Mouse (Mus musculus) embryo, embryonic 9.5 days (tissue): Measurements from ENCODE around the gene Limch1.

Source experiments
- DNase-seq: peaks from one replicate; pipeline ENCODE4 v3.0.0-alpha.2; 2017; ENCODE audit errors: extremely low spot score

Limch1 gene

DNA sequence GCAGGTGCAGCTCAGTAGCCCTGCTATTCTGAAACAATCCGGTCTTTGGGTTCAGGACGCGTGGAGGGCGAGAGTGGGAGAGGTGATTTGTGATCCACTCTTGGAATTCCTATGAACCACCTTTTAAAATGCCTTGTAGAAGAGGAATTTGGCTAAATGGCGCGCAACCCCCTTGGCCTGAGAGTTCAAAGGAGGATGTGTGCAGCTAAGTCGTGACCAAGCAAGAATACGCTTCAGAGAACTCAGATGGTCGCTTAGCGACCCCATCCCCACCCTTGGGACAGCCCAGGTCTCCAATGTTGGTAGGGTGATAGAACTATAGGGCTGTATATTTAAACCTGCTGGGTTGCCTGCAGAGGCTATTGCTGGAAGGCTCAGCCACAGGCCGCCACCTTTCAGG, 1.1 kb downstream of the Limch1 start:
- DNase-seq = peak; percentile 15

DNA sequence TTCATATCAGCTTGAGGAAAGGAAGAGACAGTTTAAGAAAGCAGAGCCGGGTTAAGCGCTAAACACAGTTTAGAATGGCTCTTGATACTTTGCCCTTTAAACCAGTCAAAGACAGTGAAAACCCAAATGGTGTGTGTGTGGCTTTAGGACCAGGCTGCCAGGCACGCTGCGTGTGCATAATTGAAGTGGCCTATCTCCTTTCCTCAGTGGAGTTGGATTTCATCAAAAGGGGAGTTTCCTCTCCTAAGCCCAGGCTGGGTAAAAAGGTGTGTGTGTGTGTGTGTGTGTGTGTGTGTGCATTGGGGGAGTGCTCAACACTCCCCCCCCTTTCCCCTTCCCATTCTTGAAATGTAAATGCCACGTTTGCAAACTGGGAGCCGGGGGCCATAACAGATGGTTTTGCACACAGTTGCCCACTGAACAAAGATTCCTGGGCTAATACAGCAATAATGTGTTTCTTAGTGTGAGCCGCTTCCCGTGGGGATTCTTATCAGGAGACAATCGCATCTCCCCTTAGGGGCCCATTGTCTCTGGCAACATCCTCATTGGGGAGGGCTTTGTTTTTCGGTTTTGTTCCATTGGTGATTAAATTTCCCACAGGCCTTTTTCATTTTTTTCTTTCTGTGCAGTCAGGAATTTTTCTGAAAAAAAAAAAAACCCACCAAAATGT, 2.3 kb downstream of the Limch1 start:
- DNase-seq = peak; percentile 35

DNA sequence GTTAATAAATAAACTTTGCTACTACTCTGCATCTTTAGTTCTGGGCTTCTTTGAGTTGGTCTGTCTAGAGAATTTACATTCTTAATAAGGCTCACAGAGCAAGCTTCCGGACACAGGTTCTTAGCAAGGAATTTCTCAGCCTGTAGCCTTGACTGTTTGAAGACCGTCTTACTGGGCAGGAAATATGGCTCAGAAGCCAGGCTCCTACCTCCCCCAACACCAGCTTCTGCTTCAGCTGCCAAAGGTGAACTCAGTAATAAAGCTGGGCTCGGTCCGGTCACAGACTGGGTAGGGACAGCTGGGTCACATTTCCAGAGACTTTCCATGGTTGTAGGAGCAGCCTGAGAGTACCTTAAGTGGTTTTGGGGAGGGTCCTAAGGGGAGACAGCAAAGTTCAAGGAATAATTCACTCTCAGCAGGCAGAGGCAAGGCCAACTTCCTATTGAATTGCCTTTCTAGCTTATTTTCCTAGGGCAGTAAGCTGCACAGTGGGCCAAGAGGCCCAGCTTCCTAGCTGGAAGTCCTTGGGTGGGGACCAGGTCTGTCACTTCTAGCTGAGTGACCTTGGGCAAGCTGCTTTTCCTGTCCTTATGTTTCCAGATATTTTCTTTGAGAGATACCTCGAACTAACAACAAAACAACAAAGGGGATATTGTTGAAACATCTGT, 3.0 kb downstream of the Limch1 start:
- DNase-seq = peak; percentile 28

DNA sequence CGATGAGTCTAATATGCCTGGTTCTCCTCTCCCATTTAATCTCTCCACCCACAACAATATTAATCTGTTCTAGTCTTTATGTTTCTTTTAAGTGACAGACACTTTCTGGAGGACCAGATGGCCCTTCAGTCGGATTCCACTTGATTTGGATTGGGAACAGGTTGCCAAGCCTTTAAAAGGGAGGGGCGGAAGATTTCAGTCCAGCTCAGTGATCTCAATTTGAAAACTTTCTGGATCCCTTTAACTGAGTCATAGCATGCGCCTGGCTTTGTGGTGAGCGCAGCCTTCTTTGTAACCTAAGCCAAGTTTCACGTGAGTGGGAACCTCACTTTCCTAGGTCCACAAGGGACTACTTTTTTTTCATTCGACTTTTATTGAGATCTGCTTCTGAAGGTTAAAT, 5.0 kb downstream of the Limch1 start:
- DNase-seq = no peak

DNA sequence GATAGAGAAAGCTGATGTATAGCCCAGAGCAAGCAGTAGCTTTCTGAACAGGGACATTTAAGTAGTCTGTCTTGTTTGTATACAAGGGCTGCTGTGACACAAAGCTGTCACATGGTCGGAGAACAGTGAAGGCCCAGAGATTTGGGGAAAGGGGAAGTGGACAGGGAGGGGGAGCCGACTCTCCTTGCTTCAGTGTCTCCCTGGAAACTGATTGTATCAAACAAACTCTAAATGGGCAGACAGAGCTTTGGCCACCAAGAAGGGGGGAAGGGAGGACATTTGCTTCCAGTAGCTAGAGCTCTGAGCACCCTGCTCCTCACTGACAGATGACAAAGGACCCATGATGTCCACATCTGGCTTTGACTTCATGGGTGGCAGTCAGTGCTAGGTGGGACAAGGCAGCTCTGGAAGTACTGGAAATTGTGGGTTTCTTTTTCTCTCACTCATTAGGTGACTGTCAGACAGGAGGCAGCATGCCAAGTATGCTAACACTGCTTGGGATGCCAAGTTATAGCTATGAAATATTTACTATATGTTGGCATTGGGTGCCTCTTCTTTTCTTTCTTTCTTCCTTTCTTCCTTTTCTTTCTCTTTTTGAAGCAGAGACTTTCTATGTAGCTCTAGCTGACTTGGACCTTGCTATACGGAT, 5.8 kb downstream of the Limch1 start:
- no peak for DNase-seq

DNA sequence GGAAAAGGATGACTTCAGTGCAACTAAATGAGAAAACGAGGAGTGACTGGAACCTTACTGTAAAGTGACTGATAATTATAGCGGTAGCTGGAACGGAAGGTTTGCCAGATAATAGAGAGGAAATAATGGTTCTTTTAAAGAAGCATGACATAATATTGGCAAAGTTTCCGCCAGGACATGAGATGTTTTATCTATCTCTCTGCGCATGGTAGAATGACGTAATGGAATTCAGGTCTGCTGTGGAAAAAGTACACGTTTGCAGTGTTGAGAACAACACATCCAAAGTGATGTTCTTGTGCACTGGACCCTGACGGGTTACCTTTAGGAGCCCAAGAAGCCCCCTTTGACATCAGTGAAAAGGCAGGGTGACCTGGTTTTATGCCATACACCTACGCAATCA, 8.0 kb downstream of the Limch1 start:
- no peak for DNase-seq

DNA sequence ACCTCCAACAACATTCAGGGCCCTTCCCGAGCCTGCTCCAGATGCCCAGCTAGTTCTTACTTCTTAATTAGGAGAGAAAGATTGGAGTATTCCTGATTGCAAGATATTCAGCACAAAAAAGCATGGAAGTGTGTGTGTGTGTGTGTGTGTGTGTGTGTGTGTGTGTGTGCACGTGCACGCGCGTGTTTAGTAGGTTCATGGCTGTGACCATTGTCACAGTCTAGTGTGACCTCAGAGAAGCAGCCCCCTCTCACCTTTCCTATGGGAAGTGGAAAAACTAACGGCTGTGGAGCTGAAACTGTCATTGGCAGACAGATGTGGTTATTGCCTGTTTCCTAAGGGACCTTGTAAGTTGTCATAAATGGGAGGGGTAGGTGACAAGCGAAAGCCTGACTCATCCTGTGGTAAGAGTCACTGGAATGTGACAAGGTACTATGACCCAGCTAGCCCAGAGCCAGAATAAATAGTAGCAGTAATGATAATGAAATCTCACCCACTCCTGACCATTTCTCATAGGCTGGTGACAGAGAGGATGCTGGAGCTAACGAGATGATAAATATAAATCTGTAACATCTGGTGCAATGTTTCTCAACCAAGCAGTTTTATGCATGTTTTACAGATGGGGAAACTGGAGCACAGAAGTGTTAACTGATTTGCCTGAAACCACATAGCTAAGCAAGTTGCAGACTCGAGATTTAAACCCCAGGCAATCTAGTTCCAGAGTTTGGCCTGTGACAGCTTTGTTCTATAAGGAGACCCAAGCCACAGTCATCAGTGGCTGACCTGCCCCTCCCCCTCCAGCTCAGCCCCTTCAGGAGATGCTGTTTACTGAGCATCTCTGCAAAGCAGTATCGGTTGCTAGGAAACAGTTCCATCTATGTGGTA, 11.4 kb downstream of the Limch1 start:
- no peak for DNase-seq

DNA sequence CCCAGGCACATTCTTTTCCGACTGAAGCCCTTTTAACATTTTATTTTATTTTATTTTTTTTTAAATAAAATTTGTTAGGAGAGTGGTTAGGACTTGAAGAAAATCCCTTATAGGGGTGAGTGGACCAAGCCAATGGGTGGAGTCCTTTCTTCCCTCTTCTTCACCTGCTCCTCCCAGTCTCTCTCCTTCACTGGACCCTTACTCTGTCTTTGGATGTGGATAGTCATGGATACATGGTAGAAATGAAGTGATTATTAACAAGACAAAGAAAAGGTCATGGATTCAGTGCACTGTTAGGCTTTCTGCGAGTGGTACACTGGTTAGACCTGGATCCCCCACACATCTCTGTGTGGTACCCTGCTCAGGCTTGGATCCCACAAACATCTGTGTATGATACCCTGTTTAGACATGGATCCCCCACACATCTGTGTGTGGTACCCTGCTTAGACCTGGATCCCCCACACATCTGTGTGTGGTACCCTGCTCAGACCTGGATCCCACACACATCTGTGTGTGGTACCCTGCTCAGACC, 12.1 kb downstream of the Limch1 start:
- DNase-seq = no peak

DNA sequence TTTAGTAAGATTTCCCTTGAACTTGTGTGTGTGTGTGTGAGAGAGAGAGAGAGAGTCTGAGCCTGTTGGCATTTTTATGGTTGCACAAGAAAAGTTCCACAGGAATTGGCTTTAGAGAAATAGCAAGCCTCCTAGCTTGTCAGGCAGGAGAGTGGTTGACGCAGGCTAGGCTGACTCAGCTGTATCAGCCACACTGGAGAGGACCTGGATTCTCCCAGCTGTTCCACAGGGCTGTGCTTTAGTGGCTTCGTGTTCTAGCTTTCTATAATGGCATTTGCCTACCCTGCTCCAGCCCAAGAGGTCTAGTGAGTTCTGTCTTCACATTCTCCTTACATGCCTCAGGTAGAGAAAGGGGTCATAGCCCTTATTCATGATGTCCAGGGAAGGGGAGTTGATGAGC, 13.7 kb downstream of the Limch1 start:
- DNase-seq = no peak

DNA sequence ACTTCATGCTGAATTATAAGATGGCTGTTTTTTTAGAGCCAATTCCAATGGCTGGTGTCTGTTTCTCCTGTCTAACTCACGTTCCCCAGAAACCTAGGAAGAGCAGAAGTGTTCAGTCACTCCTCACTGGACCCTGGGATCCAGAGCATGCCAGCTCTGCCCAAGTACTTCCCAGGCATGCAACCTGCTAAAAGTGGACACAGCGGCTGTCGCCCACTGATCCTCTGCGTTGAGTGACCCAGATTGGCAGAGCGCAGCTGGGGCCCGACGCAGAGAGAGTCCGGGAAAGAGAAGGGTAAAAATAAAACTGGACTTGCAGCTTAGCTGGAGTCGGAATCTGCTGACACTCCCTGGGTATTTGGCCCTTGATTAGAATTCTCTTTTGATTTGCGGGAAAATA, 15.1 kb downstream of the Limch1 start:
- no peak for DNase-seq

DNA sequence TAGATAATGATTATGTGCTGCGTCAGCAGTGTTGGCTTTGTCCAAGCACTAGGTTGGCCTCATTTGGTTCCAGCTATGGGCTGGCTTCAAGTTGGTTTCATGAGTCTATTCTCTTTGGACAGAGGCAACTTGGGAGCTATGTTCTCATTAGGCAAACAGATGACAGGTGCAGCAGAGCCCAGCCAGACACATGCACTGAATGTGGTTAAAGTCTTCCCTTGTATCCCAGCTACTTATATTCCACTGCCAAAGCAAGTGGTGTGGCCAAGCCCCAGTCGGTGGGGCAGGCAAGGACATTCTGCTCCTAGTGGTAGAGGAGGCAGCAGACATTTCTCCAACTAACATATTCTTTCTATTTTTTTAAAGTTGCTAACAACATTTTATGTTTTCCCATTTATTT, 16.4 kb downstream of the Limch1 start:
- no peak for DNase-seq

DNA sequence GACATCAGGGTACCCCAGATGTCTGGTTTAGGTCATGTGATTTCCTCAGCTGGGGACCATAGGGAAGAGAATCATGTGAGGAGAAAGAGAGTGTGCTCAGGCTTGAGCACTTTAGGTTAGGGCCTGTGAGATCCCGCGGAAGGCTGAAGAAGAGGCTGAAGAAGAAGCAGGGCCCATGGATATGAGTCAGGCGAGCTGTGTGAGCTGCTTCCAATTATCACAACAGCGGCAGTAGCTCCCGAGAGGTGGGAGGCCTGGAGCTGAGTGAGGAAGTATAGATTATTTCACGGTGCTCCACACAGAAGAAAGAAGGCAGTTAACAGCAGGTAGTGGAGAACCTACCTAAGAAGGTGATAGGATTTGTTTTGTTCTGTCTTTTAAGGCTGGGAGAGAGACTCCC, 18.5 kb downstream of the Limch1 start:
- DNase-seq = no peak

DNA sequence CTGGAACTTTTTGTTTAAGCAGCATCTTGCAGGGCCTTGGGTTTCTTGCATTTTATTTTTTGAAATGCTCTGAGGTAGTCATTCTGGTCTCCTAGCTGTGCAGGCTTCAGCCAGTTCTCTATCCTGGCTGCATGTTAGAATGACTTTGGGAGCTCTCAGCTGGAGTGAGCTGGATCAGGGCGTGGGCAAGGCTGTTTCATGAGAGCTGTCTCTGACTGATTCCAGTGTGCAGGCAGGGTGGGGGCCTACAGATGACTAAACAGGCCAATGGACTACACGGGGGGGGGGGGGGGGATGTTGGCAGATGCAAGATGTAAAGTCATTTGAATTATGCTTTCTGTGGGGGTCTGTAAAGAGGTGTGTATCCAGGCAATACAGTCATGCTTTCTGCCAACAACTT, 20.3 kb downstream of the Limch1 start:
- no peak for DNase-seq

DNA sequence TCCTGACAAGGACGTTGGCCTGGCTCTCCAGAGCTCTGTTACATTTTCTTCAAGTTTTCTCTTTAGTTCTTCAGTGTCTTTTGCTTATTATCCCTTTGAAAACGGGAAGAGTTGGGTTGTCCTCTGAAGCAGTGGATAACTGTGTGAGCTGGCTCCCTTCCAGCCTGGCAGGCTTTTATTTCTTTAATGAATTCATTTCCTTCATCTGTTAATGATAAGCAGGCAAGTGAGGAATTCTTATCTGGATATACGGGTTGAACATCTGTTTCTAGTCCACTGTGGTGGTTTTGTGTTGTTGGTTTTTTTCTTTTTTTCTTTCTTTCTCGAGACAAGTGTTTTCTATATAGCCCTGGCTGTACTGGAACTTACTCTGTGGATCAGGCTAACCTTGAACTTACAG, 22.4 kb downstream of the Limch1 start:
- DNase-seq = no peak

DNA sequence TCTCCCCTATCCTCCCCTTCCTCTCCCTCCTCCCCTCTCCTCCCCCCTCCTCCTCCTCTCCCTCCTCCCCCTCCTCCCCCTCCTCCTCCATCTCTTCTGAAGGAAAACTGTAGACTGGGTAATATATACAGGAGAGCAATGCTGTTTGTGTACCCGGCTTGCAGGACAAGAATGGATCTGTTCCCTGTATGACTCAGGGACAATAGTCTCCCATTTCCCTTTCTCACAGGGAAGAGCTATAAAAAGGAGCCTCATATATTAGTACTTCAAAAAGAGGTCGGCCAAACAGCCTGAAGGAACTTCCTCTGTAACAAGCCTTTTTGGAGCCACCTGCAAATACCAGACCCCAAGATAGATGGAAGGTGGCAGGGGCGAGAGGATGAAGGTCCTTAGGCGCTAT, 23.4 kb downstream of the Limch1 start:
- no peak for DNase-seq

DNA sequence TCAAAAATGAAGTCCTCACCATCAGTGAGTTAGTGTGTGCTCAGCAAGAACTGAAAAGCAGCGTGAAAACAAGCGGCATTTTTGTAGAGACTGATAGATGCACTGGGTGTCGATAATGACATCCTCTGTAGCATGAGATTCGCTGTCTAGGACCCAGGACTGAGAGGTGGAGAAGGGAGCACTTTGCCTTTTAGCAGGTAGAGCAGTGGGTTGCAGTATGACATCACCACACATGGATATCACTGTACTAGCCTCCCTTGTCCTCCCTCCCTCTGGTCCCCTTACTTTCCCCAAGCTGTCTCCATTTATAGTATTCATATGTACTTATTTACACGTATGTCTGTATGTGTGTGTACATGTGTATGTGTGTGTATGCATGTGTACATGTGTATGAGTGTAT, 23.9 kb downstream of the Limch1 start:
- no peak for DNase-seq

DNA sequence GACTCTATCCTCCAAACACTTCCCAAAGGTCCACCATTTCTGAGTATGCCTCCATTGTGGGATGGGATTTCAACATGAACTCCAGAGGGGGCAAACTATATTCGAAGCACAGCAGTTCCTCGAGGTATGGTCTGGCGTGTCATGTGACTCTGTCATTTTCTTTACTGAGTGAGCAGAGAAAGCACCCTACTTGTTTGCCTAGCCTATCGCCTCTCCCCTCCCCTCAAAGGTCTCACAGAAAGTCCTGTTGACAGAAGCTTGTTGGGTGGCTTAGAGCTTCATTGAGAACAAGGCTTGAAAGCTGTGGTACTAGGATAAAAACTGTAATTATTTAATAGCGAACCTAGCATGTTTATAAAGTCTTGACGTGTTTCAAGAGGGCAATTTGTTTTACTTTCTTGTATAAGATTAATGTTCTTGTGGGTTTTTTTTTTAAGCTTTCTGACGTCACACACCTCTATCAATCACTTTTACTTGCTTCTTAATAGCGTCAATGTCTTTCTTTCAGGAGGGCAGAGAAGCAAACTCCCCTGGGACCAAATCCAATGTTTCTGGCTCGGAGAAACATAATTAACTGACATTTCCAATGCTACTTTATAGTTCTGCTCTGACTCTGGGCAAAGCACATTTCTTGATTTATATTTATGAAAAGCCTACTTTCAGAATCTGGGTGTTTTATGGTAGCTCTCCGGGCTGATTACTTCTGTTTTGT, 32.5 kb downstream of the Limch1 start:
- DNase-seq = no peak

DNA sequence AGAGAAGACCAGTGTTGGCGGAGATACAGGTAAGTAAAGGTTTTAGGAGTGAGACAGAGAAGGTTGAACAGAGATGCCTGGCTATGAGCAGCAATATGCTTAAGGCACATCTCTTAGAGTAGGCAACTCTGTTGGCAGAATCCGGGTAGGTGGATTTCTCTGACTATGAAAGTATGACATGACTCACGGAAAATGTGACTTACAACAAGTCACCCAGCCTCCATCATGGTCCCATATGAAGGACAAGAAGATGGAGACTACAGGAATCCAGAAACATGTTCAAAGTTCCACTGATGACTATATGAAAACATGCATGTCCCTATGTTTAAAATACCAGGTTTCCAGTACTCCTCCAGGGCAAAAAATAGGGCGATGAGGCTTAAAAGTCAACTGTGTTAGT, 34.7 kb downstream of the Limch1 start:
- DNase-seq = no peak

DNA sequence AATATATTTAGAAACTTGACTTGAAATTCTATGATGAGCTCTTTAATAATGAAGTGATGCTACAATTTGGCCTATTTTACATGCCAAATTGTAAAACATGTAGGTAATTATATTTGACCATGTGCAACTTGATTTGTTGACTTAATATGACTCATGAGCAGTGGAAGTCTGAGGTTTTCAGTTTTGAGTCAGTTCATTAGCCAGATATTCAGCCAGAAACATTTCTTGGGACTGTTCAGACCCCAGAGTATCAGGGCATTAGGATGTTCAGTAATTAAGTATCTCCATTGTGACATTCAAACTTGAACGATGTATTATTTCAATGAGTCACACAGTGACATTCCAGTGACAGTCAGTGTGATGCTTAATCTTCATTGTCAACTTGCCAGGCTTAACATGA, 35.9 kb downstream of the Limch1 start:
- DNase-seq = no peak

DNA sequence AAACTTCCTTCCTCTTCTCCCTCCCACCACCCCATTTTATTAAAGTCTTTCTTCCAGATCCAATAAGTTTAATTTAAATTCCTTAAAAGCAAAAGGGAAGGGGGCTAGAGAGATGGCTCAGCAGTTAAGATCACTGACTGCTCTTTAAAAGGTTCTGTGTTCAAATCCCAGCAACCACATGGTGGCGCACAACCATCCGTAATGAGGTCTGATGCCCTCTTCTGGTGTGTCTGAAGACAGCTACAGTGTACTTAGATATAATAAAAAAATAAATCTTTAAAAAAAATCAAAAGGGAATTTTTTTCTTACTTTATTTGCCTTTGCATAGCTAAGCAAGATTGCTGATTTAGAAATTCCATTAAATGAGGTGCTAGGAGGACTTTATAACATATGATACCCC, 37.2 kb downstream of the Limch1 start:
- no peak for DNase-seq

DNA sequence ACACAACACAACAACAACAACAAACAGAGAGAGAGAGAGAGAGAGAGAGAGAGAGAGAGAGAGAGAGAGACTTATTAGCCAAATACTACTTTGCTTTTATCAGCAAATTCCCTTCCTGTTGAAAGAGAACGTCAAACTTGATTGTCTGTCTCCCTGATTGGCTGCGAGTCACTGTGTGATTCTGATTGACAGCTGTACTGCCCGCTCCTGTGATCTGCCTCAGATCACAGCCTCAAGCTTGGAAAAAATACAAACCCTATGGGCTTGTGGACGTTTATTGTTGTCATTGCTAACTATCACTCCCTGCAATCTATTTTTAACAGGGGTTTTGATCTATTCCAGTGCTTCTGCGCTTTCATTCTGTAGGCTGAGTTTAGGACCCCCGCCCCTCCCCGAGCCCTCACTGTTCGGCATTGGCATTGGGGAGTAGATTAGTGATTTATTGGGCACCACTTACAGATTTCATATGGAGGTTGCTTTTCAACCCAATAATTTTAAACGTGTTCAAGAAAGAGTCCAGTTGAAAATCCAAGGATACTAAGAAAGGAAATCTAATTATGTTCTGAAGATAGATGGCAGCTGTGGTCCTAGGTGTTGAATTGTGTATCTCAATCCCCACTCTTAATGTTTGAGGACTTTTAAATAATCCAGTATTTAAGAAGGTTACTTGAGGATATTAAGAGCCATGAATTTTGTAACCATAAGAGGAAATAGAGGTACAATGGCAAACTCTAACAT, 39.2 kb downstream of the Limch1 start:
- DNase-seq = no peak
